Mouse (Mus musculus): ENCODE results near the gene 4933427I04Rik.

DNA sequence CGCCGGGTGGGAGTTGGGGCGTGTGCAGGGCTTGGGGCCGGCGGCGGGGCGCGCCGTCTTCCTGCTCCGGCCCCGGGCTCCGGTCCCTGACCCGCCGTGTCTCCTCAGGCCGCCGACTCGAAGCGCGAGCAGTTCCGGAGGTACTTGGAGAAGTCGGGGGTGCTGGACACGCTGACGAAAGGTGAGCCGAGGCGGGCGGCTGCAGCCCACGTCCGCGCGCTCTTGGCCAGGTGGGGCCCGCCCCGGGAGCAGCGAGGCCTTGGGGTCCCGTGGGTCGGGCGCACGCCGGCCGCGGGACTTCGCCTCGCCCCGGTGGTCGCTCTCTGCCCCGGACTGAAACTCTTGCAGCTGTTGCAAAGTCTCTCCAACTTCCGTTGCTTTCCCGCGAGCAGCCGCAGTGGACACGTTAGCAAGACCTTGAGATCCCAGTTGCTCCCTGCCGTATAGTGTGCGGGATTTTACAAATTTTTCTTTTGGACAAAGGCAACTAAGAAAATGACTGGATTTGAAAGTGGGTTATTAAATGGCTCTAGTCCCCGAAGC is 45.7 kb downstream of the 4933427I04Rik start:
- TF ChIP-seq MAFK (IDR thresholded peaks at IDR 0.05; ENCODE audit: insufficient read depth, low read depth, low read length), result no peak
- no peak for TF ChIP-seq HCFC1 (IDR thresholded peaks at IDR 0.05; ENCODE audit: borderline replicate concordance, insufficient read depth, low read length)

Data from ES-E14 (cell line).